Mouse (Mus musculus): Measurements from ENCODE around the gene Arhgef2.

DNA sequence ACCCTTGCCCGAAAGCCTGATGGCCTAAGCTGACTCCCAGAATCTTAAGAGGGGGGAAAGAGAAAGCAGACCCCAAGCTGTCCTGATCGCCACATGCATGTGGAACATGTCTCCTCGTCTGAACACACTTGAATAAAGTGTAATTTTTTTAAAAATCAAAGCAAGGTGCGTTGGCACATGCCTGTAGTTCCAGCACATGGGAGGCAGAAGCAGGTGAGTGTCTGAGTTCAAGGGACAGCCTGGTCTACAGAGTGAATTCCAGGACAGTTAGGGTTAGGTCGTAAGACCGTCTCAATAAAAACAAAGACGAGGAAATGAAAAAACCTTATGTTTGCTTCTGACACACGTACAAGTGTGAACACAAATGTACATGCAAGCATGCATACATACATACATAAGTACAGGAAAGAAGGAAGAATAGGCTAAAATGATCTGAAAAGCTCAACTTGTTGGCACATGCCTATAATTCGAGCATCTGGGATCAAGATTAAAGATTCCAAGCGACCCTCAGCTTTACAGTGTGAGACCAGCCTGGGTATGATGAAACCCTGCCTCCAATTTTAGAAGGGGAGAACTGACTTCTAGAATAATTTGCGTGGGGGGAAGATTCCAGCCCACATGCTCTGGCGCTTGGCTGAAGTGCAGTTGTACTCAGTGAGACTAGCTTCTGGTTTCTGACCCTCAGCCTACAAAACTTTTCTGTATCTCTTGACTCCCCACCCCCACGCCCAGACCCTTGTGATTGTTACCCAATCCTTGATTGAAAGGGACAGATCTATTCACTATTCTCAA is 45.1 kb downstream of the Arhgef2 start:
- no peak for TF ChIP-seq CTCF (conservative IDR thresholded peaks at IDR 0.05; ENCODE audit: insufficient read depth, insufficient read length, low read depth, low read length)
- TF ChIP-seq POLR2A (IDR thresholded peaks at IDR 0.05; ENCODE audit: low read depth, low read length): no peak
